Mouse (Mus musculus) heart, adult 2 months (tissue): ENCODE results near the gene D10Jhu81e. TPM values are rescaled to one million over a fixed set of nuclear protein-coding genes. Genes with fewer than 3 reads are reported as not detected.
"Not testable (repeated sequence)": the region's sequence is repeated elsewhere in the genome, so short reads cannot be mapped to it uniquely, and the experiment has no call there.

Experiments
- DNase-seq, 2 experiments: peaks; one replicate each; pipeline ENCODE4 v3.0.0; 2021
- H3K27ac ChIP-seq: fragments of 200-600 bp; 2 replicates; pipeline ENCODE4 v1.8.1; 2022
- H3K27me3 ChIP-seq: fragments of 200-500 bp; 2 replicates; pipeline ENCODE4 v1.6.1; 2012; ENCODE audit warnings: mild to moderate bottlenecking, low read length, inconsistent platforms, mixed read lengths; ENCODE audit not compliant: control insufficient read depth, insufficient read depth
- H3K36me3 ChIP-seq: fragments of 200-500 bp; 2 replicates; pipeline ENCODE4 v1.6.1; 2012; ENCODE audit warnings: low read length, inconsistent platforms; ENCODE audit not compliant: control insufficient read depth, insufficient read depth
- H3K4me1 ChIP-seq: fragments of 200-500 bp; 2 replicates; pipeline ENCODE4 v1.6.1; 2011; ENCODE audit warnings: low read length; ENCODE audit not compliant: control insufficient read depth, insufficient read depth
- H3K4me3 ChIP-seq: fragments of 200-600 bp; 2 replicates; pipeline ENCODE4 v1.8.1; 2022
- H3K79me2 ChIP-seq: fragments of 200-500 bp; replicated peaks from 2 replicates; pipeline ENCODE4 v1.6.1; 2012; ENCODE audit warnings: mild to moderate bottlenecking, inconsistent platforms, low read length, moderate library complexity, mixed read lengths; ENCODE audit not compliant: control insufficient read depth, insufficient read depth
- H3K9ac ChIP-seq: fragments of 200-500 bp; 2 replicates; pipeline ENCODE4 v1.6.1; 2012; ENCODE audit warnings: low read depth, mild to moderate bottlenecking, control low read depth, inconsistent platforms, low read length, mixed read lengths
- CTCF ChIP-seq: fragments of 200-600 bp; IDR thresholded peaks from 2 replicates; pipeline ENCODE4 v1.8.1; 2022; ENCODE audit warnings: antibody characterized with exemption, mild to moderate bottlenecking, moderate library complexity
- EP300 ChIP-seq: fragments of 200-500 bp; IDR thresholded peaks from 2 replicates; pipeline ENCODE4 v1.6.1; 2011; ENCODE audit warnings: low read depth, low read length, control low read depth; ENCODE audit not compliant: insufficient read depth
- POLR2A ChIP-seq: fragments of 200-500 bp; IDR thresholded peaks from 2 replicates; pipeline ENCODE4 v1.6.1; 2011; ENCODE audit warnings: mild to moderate bottlenecking, low read depth, low read length, control low read depth; ENCODE audit not compliant: insufficient read depth
- WGBS: fragments of 180-500 bp; shearing (Covaris S2); methylation state at CpG from one replicate; pipeline ENCODE4 v1.1.7; 2018; 5-methylcytosine and 5-hydroxymethylcytosine counted together
- intact Hi-C: fragments of 180-260 bp; cut with DNase I; formaldehyde crosslinking; loops from one replicate; pipeline ENCODE4 v1.15.1; 2025
- polyA plus RNA-seq: library from polyadenylated mRNA; depleted of rRNA; stranded (reverse); fragments of >200 nt; gene quantifications from 2 replicates; pipeline ENCODE4 v1.2.3, GENCODE M21; 2012; rRNA removed
- total RNA-seq, 2 experiments: library from RNA; stranded (reverse); gene quantifications; 2 replicates each; pipeline ENCODE4 v1.2.3; 2021

The D10Jhu81e gene
- total and polyA plus RNA-seq, 3 experiments: 410 to 639 (median 552) TPM

- Histone ChIP-seq H3K27me3 (no peaks in the 10 kb centered on the region), H3K4me3 (no peak overlapping the region), H3K27ac (peak overlapping the region; percentile 15), H3K4me1 (peaks cover 18% of the 10 kb centered on the region), H3K36me3 (no peaks in the 10 kb centered on the region), H3K79me2 (no peaks in the 10 kb centered on the region), H3K9ac (no peak overlapping the region)
- intact Hi-C loops: no loop called here
- DNase-seq: no peak
- TF ChIP-seq EP300: no peak
- TF ChIP-seq POLR2A: no peak
- no peak for TF ChIP-seq CTCF
- whole genome bisulfite sequencing: 96% methylated on average over 5 of the region's 5 CpGs
These were observed 43.3 kb downstream of the D10Jhu81e start for GRCm38 (mm10) chr10:78126311-78126710.

GRCm38 (mm10) chr10:78125061-78125460 is 44.5 kb downstream of the D10Jhu81e start:
- H3K27ac ChIP-seq, H3K27me3 ChIP-seq, H3K79me2 ChIP-seq, H3K4me3 ChIP-seq, H3K9ac ChIP-seq, intact Hi-C loops, H3K36me3 ChIP-seq, DNase-seq: not testable (repeated sequence)
- peaks cover 13% of the 10 kb centered on the region for H3K4me1 ChIP-seq
- 65% methylated on average over 8 of the region's 8 CpGs for WGBS

GRCm38 (mm10) chr10:78124137-78124536 is 45.4 kb downstream of the D10Jhu81e start:
- H3K79me2 ChIP-seq, H3K9ac ChIP-seq, H3K4me3 ChIP-seq, H3K27me3 ChIP-seq, intact Hi-C loops, H3K36me3 ChIP-seq, H3K4me1 ChIP-seq: not testable (repeated sequence)
- H3K27ac ChIP-seq: peak overlapping the region; percentile 32
- 12% methylated on average over 6 of the region's 6 CpGs for WGBS
- peak; percentile 58 to 59 for DNase-seq

- DNase-seq: no peak
- 94% methylated on average over 4 of the region's 4 CpGs for WGBS
- Histone ChIP-seq H3K9ac (no peak overlapping the region), H3K27me3 (no peaks in the 10 kb centered on the region), H3K4me3 (no peak overlapping the region), H3K4me1 (no peaks in the 10 kb centered on the region; the same call in 1 of the 2 replicates), H3K27ac (no peak overlapping the region), H3K36me3 (no peaks in the 10 kb centered on the region), H3K79me2 (no peaks in the 10 kb centered on the region)
- intact Hi-C loops: no loop called here
- no peak for TF ChIP-seq EP300
- no peak for TF ChIP-seq CTCF
- TF ChIP-seq POLR2A: no peak
These were observed 50.2 kb downstream of the D10Jhu81e start for GRCm38 (mm10) chr10:78119422-78119821.

- Histone ChIP-seq H3K36me3 (no peaks in the 10 kb centered on the region), H3K27me3 (no peaks in the 10 kb centered on the region), H3K79me2 (no peaks in the 10 kb centered on the region), H3K4me3 (no peak overlapping the region), H3K4me1 (no peaks in the 10 kb centered on the region), H3K27ac (no peak overlapping the region), H3K9ac (no peak overlapping the region)
- WGBS: 56% methylated on average over 2 of the region's 2 CpGs
- intact Hi-C loops: no loop called here
- no peak for DNase-seq
- no peak for TF ChIP-seq POLR2A
These were observed 54.4 kb downstream of the D10Jhu81e start for GRCm38 (mm10) chr10:78115153-78115552.

GRCm38 (mm10) chr10:78114521-78115092 is 55.0 kb downstream of the D10Jhu81e start:
- WGBS: 85% methylated on average over 4 of the region's 4 CpGs
- H3K9ac ChIP-seq: no peak overlapping the region
- no peak overlapping the region for H3K4me3 ChIP-seq
- intact Hi-C loops: no loop called here
- H3K27me3 ChIP-seq: no peaks in the 10 kb centered on the region
- no peaks in the 10 kb centered on the region for H3K36me3 ChIP-seq
- H3K4me1 ChIP-seq: no peaks in the 10 kb centered on the region
- no peak for DNase-seq
- H3K79me2 ChIP-seq: no peaks in the 10 kb centered on the region
- no peak for TF ChIP-seq EP300
- no peak for TF ChIP-seq POLR2A
- TF ChIP-seq CTCF: no peak
- no peak overlapping the region for H3K27ac ChIP-seq

Other genes starting within 250 kb of the D10Jhu81e start
- under 1 TPM; 0.75 to 0.78 TPM for gene Trpm2, start 199.2 kb downstream of the D10Jhu81e start, total RNA-seq
- 0.53 and 0.55 TPM in 2 replicates for gene Trpm2, start 199.2 kb downstream of the D10Jhu81e start, polyA plus RNA-seq
- 10 to 100 TPM in 1 of 2 experiments, 1 to 10 TPM in 1; 8.9 to 10.7 TPM for gene 1810043G02Rik, start 191.3 kb downstream of the D10Jhu81e start, total RNA-seq
- 21.7 and 24.9 TPM in 2 replicates for gene 1810043G02Rik, start 191.3 kb downstream of the D10Jhu81e start, polyA plus RNA-seq
- 100 to 1,000 TPM; 109 to 115 TPM for gene Pfkl, start 159.7 kb downstream of the D10Jhu81e start, total RNA-seq
- gene Pfkl, start 159.7 kb downstream of the D10Jhu81e start, polyA plus RNA-seq: 101 and 156 TPM in 2 replicates
- gene Dnmt3l, start 127.8 kb downstream of the D10Jhu81e start, total RNA-seq: under 1 TPM in 1 of 2 experiments, not detected in 1; 0.21 TPM
- 0.10 and 0.79 TPM in 2 replicates for gene Dnmt3l, start 127.8 kb downstream of the D10Jhu81e start, polyA plus RNA-seq
- gene Aire, start 126.2 kb downstream of the D10Jhu81e start, total RNA-seq: not detected
- 0.10 TPM in 1 of 2 replicates, not detected in the other for gene Aire, start 126.2 kb downstream of the D10Jhu81e start, polyA plus RNA-seq
- gene Icosl, start 100.5 kb downstream of the D10Jhu81e start, total RNA-seq: 1 to 10 TPM; 5.8 to 7.6 TPM
- gene Icosl, start 100.5 kb downstream of the D10Jhu81e start, polyA plus RNA-seq: 8.4 and 9.2 TPM in 2 replicates
- 10 to 100 TPM; 10.0 to 10.8 TPM for gene Pwp2, start 15.4 kb upstream of the D10Jhu81e start, total RNA-seq
- 7.8 and 10.5 TPM in 2 replicates for gene Pwp2, start 15.4 kb upstream of the D10Jhu81e start, polyA plus RNA-seq
- gene Trappc10, start 74.9 kb upstream of the D10Jhu81e start, total RNA-seq: 10 to 100 TPM; 43.8 to 52.9 TPM
- 37.4 and 51.5 TPM in 2 replicates for gene Trappc10, start 74.9 kb upstream of the D10Jhu81e start, polyA plus RNA-seq
- gene Agpat3, start 182.7 kb upstream of the D10Jhu81e start, total RNA-seq: 100 to 1,000 TPM; 209 to 232 TPM
- 286 and 366 TPM in 2 replicates for gene Agpat3, start 182.7 kb upstream of the D10Jhu81e start, polyA plus RNA-seq
- 10 to 100 TPM; 88.8 to 94.4 TPM for gene Rrp1, start 243.3 kb upstream of the D10Jhu81e start, total RNA-seq
- gene Rrp1, start 243.3 kb upstream of the D10Jhu81e start, polyA plus RNA-seq: 51.3 and 91.5 TPM in 2 replicates